Mouse (Mus musculus) embryonic facial prominence, embryonic 11.5 days (tissue): ENCODE results near the gene Bbs5. TPM values are rescaled to one million over a fixed set of nuclear protein-coding genes. Genes with fewer than 3 reads are reported as not detected.

ENCODE experiments used
- polyA plus RNA-seq: library from polyadenylated mRNA; unstranded; fragments of >200 nt; fragmentation: Nextera tagmentation; extraction: Ambion mirVana; gene quantifications from 2 replicates; pipeline ENCODE4 v1.2.1, GENCODE M21; 2014

Bbs5 gene
- polyA plus RNA-seq, 1 experiment from 2014 or later: 21.4 TPM

Other genes with a start within 250 kb of the Bbs5 start
- gene Lrp2, start 61.1 kb upstream of the Bbs5 start, polyA plus RNA-seq: 1.7 and 2.4 TPM in 2 replicates
- gene Klhl41, start 22.9 kb downstream of the Bbs5 start, polyA plus RNA-seq: 1.5 and 1.6 TPM in 2 replicates
- gene Fastkd1, start 66.3 kb downstream of the Bbs5 start, polyA plus RNA-seq: 17.4 and 18.7 TPM in 2 replicates
- 141 and 178 TPM in 2 replicates for gene Ppig, start 75.4 kb downstream of the Bbs5 start, polyA plus RNA-seq
- gene Ccdc173, start 142.4 kb downstream of the Bbs5 start, polyA plus RNA-seq: 1.6 and 2.5 TPM in 2 replicates
- gene Phospho2, start 142.5 kb downstream of the Bbs5 start, polyA plus RNA-seq: 36.1 and 37.5 TPM in 2 replicates
- 30.8 and 32.3 TPM in 2 replicates for gene Klhl23, start 174.8 kb downstream of the Bbs5 start, polyA plus RNA-seq
- gene Ssb, start 214.4 kb downstream of the Bbs5 start, polyA plus RNA-seq: 436 and 508 TPM in 2 replicates
- gene Mettl5, start 238.4 kb downstream of the Bbs5 start, polyA plus RNA-seq: 31.5 and 36.9 TPM in 2 replicates